Mouse (Mus musculus) C2C12 (cell line): ENCODE measurements around the gene Atp13a5. TPM values are rescaled to one million over a fixed set of nuclear protein-coding genes. Genes with fewer than 3 reads are reported as not detected.

ENCODE experiments used
- H3K27me3 ChIP-seq: one replicate; pipeline ENCODE4 v1.6.1; 2011; ENCODE audit not compliant: control insufficient read depth, insufficient read depth, insufficient read length
- H3K36me3 ChIP-seq: one replicate; pipeline ENCODE4 v1.6.1; 2011; ENCODE audit not compliant: control insufficient read depth, insufficient read depth
- H3K4me3 ChIP-seq: one replicate; pipeline ENCODE4 v1.5.1; 2011; ENCODE audit warnings: mild to moderate bottlenecking, control low read depth; ENCODE audit not compliant: poor library complexity, insufficient read depth, severe bottlenecking
- H3K79me2 ChIP-seq: one replicate; pipeline ENCODE4 v1.6.1; 2011; ENCODE audit not compliant: control insufficient read depth, insufficient read depth
- H3K79me3 ChIP-seq: one replicate; pipeline ENCODE4 v1.6.1; 2011; ENCODE audit warnings: low read depth, control low read depth
- H3ac ChIP-seq: one replicate; pipeline ENCODE3; 2011; ENCODE audit warnings: low read depth; ENCODE audit not compliant: control insufficient read depth, insufficient read length
- CEBPB ChIP-seq: IDR thresholded peaks from one replicate; pipeline ENCODE4 v1.6.1; 2011; ENCODE audit warnings: low read depth, mild to moderate bottlenecking, control low read depth, moderate library complexity
- CTCF ChIP-seq: IDR thresholded peaks from one replicate; pipeline ENCODE4 v1.5.1; 2011; ENCODE audit not compliant: control insufficient read depth, insufficient read depth, insufficient read length
- FOSL1 ChIP-seq: IDR thresholded peaks from one replicate; pipeline ENCODE4 v1.8.0; 2011; ENCODE audit warnings: mild to moderate bottlenecking, low read length; ENCODE audit not compliant: poor library complexity, insufficient read depth, severe bottlenecking
- MAX ChIP-seq: IDR thresholded peaks from one replicate; pipeline ENCODE4 v1.6.1; 2011; ENCODE audit warnings: mild to moderate bottlenecking, control low read depth
- MYOD1 ChIP-seq: IDR thresholded peaks from one replicate; pipeline ENCODE4 v1.6.1; 2011; ENCODE audit warnings: low read depth; ENCODE audit not compliant: control insufficient read depth, insufficient read length
- MYOG ChIP-seq: IDR thresholded peaks from one replicate; pipeline ENCODE4 v1.6.1; 2011; ENCODE audit not compliant: control insufficient read depth, insufficient read length; ENCODE audit errors: extremely low read depth
- USF1 ChIP-seq: IDR thresholded peaks from one replicate; pipeline ENCODE4 v1.6.1; 2011; ENCODE audit warnings: low read depth, mild to moderate bottlenecking, control low read depth, moderate library complexity
- polyA plus RNA-seq: library from polyadenylated mRNA; unstranded; fragments of >200 nt; fragmentation: generic; extraction: Trizol; gene quantifications from one replicate; pipeline ENCODE4 v1.2.1, GENCODE M21; 2012; ENCODE audit warnings: missing spikeins

The Atp13a5 gene
- polyA plus RNA-seq, 1 experiment = not detected

GRCm38 (mm10) chr16:29331351-29332044, 47.0 kb downstream of the Atp13a5 start:
- Histone ChIP-seq H3K79me2 (no peaks in the 10 kb centered on the region), H3K4me3 (no peak overlapping the region), H3ac (no peak overlapping the region), H3K79me3 (no peaks in the 10 kb centered on the region), H3K27me3 (no peaks in the 10 kb centered on the region), H3K36me3 (no peaks in the 10 kb centered on the region)
- no peak for TF ChIP-seq CTCF
- no peak for TF ChIP-seq MAX
- no peak for TF ChIP-seq CEBPB

- no peak overlapping the region for H3K4me3 ChIP-seq
- no peak for TF ChIP-seq FOSL1
- no peak for TF ChIP-seq MAX
- TF ChIP-seq MYOG = no peak
- H3K79me2 ChIP-seq = no peaks in the 10 kb centered on the region
- no peaks in the 10 kb centered on the region for H3K36me3 ChIP-seq
- H3K79me3 ChIP-seq = no peaks in the 10 kb centered on the region
- no peak overlapping the region for H3ac ChIP-seq
- H3K27me3 ChIP-seq = no peaks in the 10 kb centered on the region
Measured at GRCm38 (mm10) chr16:29330948-29331347, 47.6 kb downstream of the Atp13a5 start.

- Histone ChIP-seq H3K36me3 (no peaks in the 10 kb centered on the region), H3K27me3 (no peaks in the 10 kb centered on the region), H3K79me2 (no peaks in the 10 kb centered on the region), H3ac (no peak overlapping the region), H3K79me3 (no peaks in the 10 kb centered on the region), H3K4me3 (no peak overlapping the region)
- no peak for TF ChIP-seq CEBPB
- no peak for TF ChIP-seq USF1
- TF ChIP-seq FOSL1 = no peak
- TF ChIP-seq MYOD1 = no peak
- no peak for TF ChIP-seq MYOG
- TF ChIP-seq CTCF = no peak
- no peak for TF ChIP-seq MAX
Measured at GRCm38 (mm10) chr16:29329213-29329612, 49.3 kb downstream of the Atp13a5 start.

- no peak for TF ChIP-seq FOSL1
- TF ChIP-seq USF1 = no peak
- TF ChIP-seq MYOD1 = no peak
- no peak for TF ChIP-seq MAX
- no peak for TF ChIP-seq CEBPB
- TF ChIP-seq MYOG = no peak
- TF ChIP-seq CTCF = no peak
- H3K27me3 ChIP-seq = no peaks in the 10 kb centered on the region
- H3K79me2 ChIP-seq = no peaks in the 10 kb centered on the region
- no peak overlapping the region for H3ac ChIP-seq
- H3K36me3 ChIP-seq = no peaks in the 10 kb centered on the region
- H3K4me3 ChIP-seq = no peak overlapping the region
- no peaks in the 10 kb centered on the region for H3K79me3 ChIP-seq
Measured at GRCm38 (mm10) chr16:29327910-29328309, 50.6 kb downstream of the Atp13a5 start.

DNA sequence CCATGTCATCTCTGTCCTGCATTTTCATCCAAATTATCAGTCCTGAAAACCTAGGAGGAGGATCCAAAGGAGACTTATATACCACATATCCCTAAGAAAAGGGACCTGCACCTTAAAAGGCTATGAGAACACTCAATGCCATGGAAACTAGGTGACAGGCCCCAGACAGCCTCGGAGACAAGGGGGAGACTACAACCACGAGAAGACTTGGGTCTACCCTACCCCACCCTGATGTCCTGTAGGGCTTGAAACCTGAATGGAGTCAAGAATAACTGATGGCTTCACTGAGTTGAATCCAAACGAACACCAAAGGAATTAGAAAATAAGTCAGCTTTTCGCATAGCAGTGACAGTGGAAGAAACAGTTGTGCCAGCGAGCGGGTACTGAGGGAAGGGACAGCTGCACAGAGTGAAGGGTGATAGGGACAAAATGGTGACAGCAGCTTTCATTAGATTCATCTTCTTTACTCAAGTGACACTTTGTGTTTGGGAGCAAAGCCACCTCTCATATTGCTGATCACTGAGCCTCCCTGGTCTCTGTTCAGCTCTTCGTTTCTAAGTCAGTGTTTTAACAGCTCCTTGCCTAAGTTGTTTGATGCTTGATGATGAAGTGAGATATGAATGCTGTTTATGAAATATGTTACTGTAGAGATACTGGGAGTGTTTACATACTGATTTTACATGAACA, 53.2 kb downstream of the Atp13a5 start:
- H3K4me3 ChIP-seq = no peak overlapping the region
- no peak overlapping the region for H3ac ChIP-seq
- TF ChIP-seq CTCF (no peak), MYOG (no peak), CEBPB (no peak), MYOD1 (no peak), USF1 (no peak), MAX (no peak), FOSL1 (no peak)
- H3K79me3 ChIP-seq = no peaks in the 10 kb centered on the region
- no peaks in the 10 kb centered on the region for H3K36me3 ChIP-seq
- no peaks in the 10 kb centered on the region for H3K27me3 ChIP-seq
- H3K79me2 ChIP-seq = no peaks in the 10 kb centered on the region

GRCm38 (mm10) chr16:29320717-29321116, 57.8 kb downstream of the Atp13a5 start:
- no peak overlapping the region for H3ac ChIP-seq
- TF ChIP-seq CTCF = no peak
- TF ChIP-seq MYOD1 = no peak
- no peak for TF ChIP-seq CEBPB
- no peak for TF ChIP-seq FOSL1
- TF ChIP-seq MYOG = no peak
- no peak for TF ChIP-seq USF1
- no peak for TF ChIP-seq MAX
- no peaks in the 10 kb centered on the region for H3K79me3 ChIP-seq
- H3K27me3 ChIP-seq = no peaks in the 10 kb centered on the region
- H3K36me3 ChIP-seq = no peaks in the 10 kb centered on the region
- no peaks in the 10 kb centered on the region for H3K79me2 ChIP-seq
- H3K4me3 ChIP-seq = no peak overlapping the region
